Mouse (Mus musculus): Measurements from ENCODE around the gene Lmod1. TPM values are rescaled to one million over a fixed set of nuclear protein-coding genes. Genes with fewer than 3 reads are reported as not detected.

The Lmod1 gene
- 0.32 and 0.50 TPM in 2 replicates for polyA plus RNA-seq (2015; fragmentation: Nextera tagmentation; extraction: Ambion mirVana)

GRCm38 (mm10) chr1:135324571-135324970, at the start of gene Lmod1:
Gene Lmod1 (plus strand): TSS chr1:135324807.

GRCm38 (mm10) chr1:135283826-135284291, 40.7 kb upstream of the Lmod1 start, which contains the start of gene Rnpep:
Gene Rnpep (minus strand): TSS chr1:135284084.

GRCm38 (mm10) chr1:135313284-135314031, 11.1 kb upstream of the Lmod1 start, which contains the start of gene Timm17a:
Gene Timm17a (minus strand): TSS chr1:135313778.

GRCm38 (mm10) chr1:135374868-135375581, 50.4 kb downstream of the Lmod1 start, which contains the start of gene Shisa4:
Gene Shisa4 (minus strand): TSS chr1:135375237.

Other genes with a start within 250 kb of the Lmod1 start
- 0.37 and 0.38 TPM in 2 replicates for gene Lgr6, start 219.5 kb upstream of the Lmod1 start, polyA plus RNA-seq (2015; fragmentation: Nextera tagmentation; extraction: Ambion mirVana)
- gene Ptpn7, start 192.1 kb upstream of the Lmod1 start, polyA plus RNA-seq (2015; fragmentation: Nextera tagmentation; extraction: Ambion mirVana), result 0.71 and 1.9 TPM in 2 replicates
- 66.8 and 98.3 TPM in 2 replicates for gene Arl8a, start 178.0 kb upstream of the Lmod1 start, polyA plus RNA-seq (2015; fragmentation: Nextera tagmentation; extraction: Ambion mirVana)
- gene Gpr37l1, start 157.1 kb upstream of the Lmod1 start, polyA plus RNA-seq (2015; fragmentation: Nextera tagmentation; extraction: Ambion mirVana), result 0.91 and 1.8 TPM in 2 replicates
- 0.55 and 1.1 TPM in 2 replicates for gene Elf3, start 66.2 kb upstream of the Lmod1 start, polyA plus RNA-seq (2015; fragmentation: Nextera tagmentation; extraction: Ambion mirVana)
- gene Rnpep, start 40.7 kb upstream of the Lmod1 start, polyA plus RNA-seq (2015; fragmentation: Nextera tagmentation; extraction: Ambion mirVana), result 31.2 and 47.1 TPM in 2 replicates
- gene Timm17a, start 11.0 kb upstream of the Lmod1 start, polyA plus RNA-seq (2015; fragmentation: Nextera tagmentation; extraction: Ambion mirVana), result 243 and 312 TPM in 2 replicates
- gene Shisa4, start 50.4 kb downstream of the Lmod1 start, polyA plus RNA-seq (2015; fragmentation: Nextera tagmentation; extraction: Ambion mirVana), result 38.7 and 44.2 TPM in 2 replicates
- gene Ipo9, start 105.7 kb downstream of the Lmod1 start, polyA plus RNA-seq (2015; fragmentation: Nextera tagmentation; extraction: Ambion mirVana), result 33.5 and 41.3 TPM in 2 replicates

Measured in adrenal gland, postnatal 0 days (tissue).